Mouse (Mus musculus) CH12.LX (cell line): ENCODE data around the gene Rab11fip5. TPM values are rescaled to one million over a fixed set of nuclear protein-coding genes. Genes with fewer than 3 reads are reported as not detected.

Source experiments
- DNase-seq: peaks from one replicate; pipeline ENCODE4 v3.0.0-alpha.2; 2013; ENCODE audit errors: extremely low read depth
- H3K27ac ChIP-seq: 2 replicates; pipeline ENCODE4 v1.5.1; 2012; ENCODE audit warnings: low read depth, mild to moderate bottlenecking, control low read depth, moderate library complexity; ENCODE audit not compliant: insufficient read depth
- H3K27me3 ChIP-seq: replicated peaks from 2 replicates; pipeline ENCODE3; 2012; ENCODE audit warnings: inconsistent platforms
- H3K36me3 ChIP-seq, 2 experiments: replicated peaks in 1 of 2; 2 replicates each; pipeline versions ENCODE3 to v1.6.1; 2012; ENCODE audit warnings: inconsistent platforms in 1 of 2, low read length in 1 of 2, mild to moderate bottlenecking in 1 of 2, mixed read lengths in 1 of 2, moderate library complexity in 1 of 2; ENCODE audit not compliant: control insufficient read depth in 1 of 2, insufficient read depth in 1 of 2
- H3K4me1 ChIP-seq, 2 experiments: 2 replicates each; pipeline ENCODE4 v1.6.1; 2012; ENCODE audit warnings: inconsistent platforms in 1 of 2, moderate library complexity in 1 of 2; ENCODE audit not compliant: insufficient read depth in 2 of 2, control insufficient read depth in 1 of 2
- H3K4me2 ChIP-seq: 2 replicates; pipeline ENCODE4 v1.6.1; 2012; ENCODE audit warnings: low read depth, mild to moderate bottlenecking, control low read depth; ENCODE audit not compliant: poor library complexity, insufficient read depth, severe bottlenecking
- H3K4me3 ChIP-seq, 3 experiments: fragments of 150-350 bp in 1 of 3; sonication (generic) in 1 of 3; replicated peaks in 1 of 3; 2 replicates each; pipeline versions ENCODE3 to v1.5.1; 2011 to 2012; ENCODE audit warnings: low read depth in 2 of 3, low read length in 2 of 3, mild to moderate bottlenecking in 2 of 3, moderate library complexity in 2 of 3, control low read depth in 1 of 3, improper control_type of control experiment in 1 of 3, inconsistent platforms in 1 of 3, mixed read lengths in 1 of 3; ENCODE audit not compliant: poor library complexity in 1 of 3
- H3K79me2 ChIP-seq: replicated peaks from 2 replicates; pipeline ENCODE4 v1.6.1; 2012; ENCODE audit warnings: mild to moderate bottlenecking, moderate library complexity; ENCODE audit not compliant: control insufficient read depth, poor library complexity, insufficient read depth, severe bottlenecking; ENCODE audit errors: extremely low read depth
- H3K9ac ChIP-seq: 2 replicates; pipeline ENCODE4 v1.6.1; 2012; ENCODE audit warnings: low read depth, mild to moderate bottlenecking, control low read depth, moderate library complexity; ENCODE audit not compliant: insufficient read depth
- H3K9me3 ChIP-seq: replicated peaks from 2 replicates; pipeline ENCODE3; 2012; ENCODE audit warnings: low read length, inconsistent platforms, mixed read lengths
- BHLHE40 ChIP-seq: IDR thresholded peaks from 2 replicates; pipeline ENCODE4 v1.6.1; 2011; ENCODE audit warnings: mild to moderate bottlenecking, low read depth, low read length, improper control_type of control experiment
- CTCF ChIP-seq, 2 experiments: IDR thresholded peaks in 1 of 2; conservative IDR thresholded peaks in 1 of 2; 2 replicates each; pipeline ENCODE4 v1.5.1; 2011 to 2012; ENCODE audit warnings: low read depth in 2 of 2, low read length in 2 of 2, improper control_type of control experiment in 1 of 2, inconsistent platforms in 1 of 2, mild to moderate bottlenecking in 1 of 2, moderate library complexity in 1 of 2
- E2F4 ChIP-seq: IDR thresholded peaks from 2 replicates; pipeline ENCODE4 v1.6.1; 2011; ENCODE audit warnings: low read depth, low read length, improper control_type of control experiment; ENCODE audit not compliant: insufficient replicate concordance
- ELF1 ChIP-seq: IDR thresholded peaks from 2 replicates; pipeline ENCODE4 v1.6.1; 2014; ENCODE audit warnings: low read depth, mild to moderate bottlenecking, inconsistent platforms, low read length, improper control_type of control experiment
- HCFC1 ChIP-seq: IDR thresholded peaks from 2 replicates; pipeline ENCODE4 v1.6.1; 2012; ENCODE audit warnings: low read depth, mild to moderate bottlenecking, inconsistent platforms, low read length, improper control_type of control experiment
- IRF4 ChIP-seq: IDR thresholded peaks from 2 replicates; pipeline ENCODE4 v1.6.1; 2014; ENCODE audit warnings: low read depth, mild to moderate bottlenecking, inconsistent platforms, low read length, improper control_type of control experiment
- MEF2A ChIP-seq: IDR thresholded peaks from 2 replicates; pipeline ENCODE4 v1.6.1; 2014; ENCODE audit warnings: low read depth, mild to moderate bottlenecking, inconsistent platforms, low read length, improper control_type of control experiment, borderline replicate concordance
- MXI1 ChIP-seq: IDR thresholded peaks from 2 replicates; pipeline ENCODE4 v1.6.1; 2011; ENCODE audit warnings: mild to moderate bottlenecking, low read depth, low read length, improper control_type of control experiment
- MYC ChIP-seq: IDR thresholded peaks from 2 replicates; pipeline ENCODE4 v1.6.1; 2011; ENCODE audit warnings: low read depth, mild to moderate bottlenecking, improper control_type of control experiment, low read length
- PAX5 ChIP-seq: IDR thresholded peaks from 2 replicates; pipeline ENCODE4 v1.6.1; 2012; ENCODE audit warnings: low read length, inconsistent platforms, mixed read lengths
- POLR2A ChIP-seq: IDR thresholded peaks from 2 replicates; pipeline ENCODE4 v1.6.1; 2011; ENCODE audit warnings: low read depth, mild to moderate bottlenecking, improper control_type of control experiment, low read length
- POLR2AphosphoS2 ChIP-seq: IDR thresholded peaks from 2 replicates; pipeline ENCODE4 v1.6.1; 2011; ENCODE audit warnings: low read depth, low read length, improper control_type of control experiment
- RAD21 ChIP-seq: IDR thresholded peaks from 2 replicates; pipeline ENCODE4 v1.6.1; 2011; ENCODE audit warnings: low read depth, mild to moderate bottlenecking, low read length, improper control_type of control experiment, moderate library complexity
- SMC3 ChIP-seq: IDR thresholded peaks from 2 replicates; pipeline ENCODE4 v1.6.1; 2011; ENCODE audit warnings: low read depth, low read length, improper control_type of control experiment
- TBP ChIP-seq: conservative IDR thresholded peaks from 2 replicates; pipeline ENCODE4 v1.6.1; 2011; ENCODE audit warnings: low read depth, low read length, improper control_type of control experiment
- UBTF ChIP-seq: IDR thresholded peaks from 2 replicates; pipeline ENCODE4 v1.6.1; 2012; ENCODE audit warnings: low read depth, mild to moderate bottlenecking, inconsistent platforms, low read length, improper control_type of control experiment, moderate library complexity
- ZKSCAN1 ChIP-seq: IDR thresholded peaks from 2 replicates; pipeline ENCODE4 v1.6.1; 2012; ENCODE audit warnings: low read depth, inconsistent platforms, low read length, improper control_type of control experiment, borderline replicate concordance
- ZMIZ1 ChIP-seq: IDR thresholded peaks from 2 replicates; pipeline ENCODE4 v1.6.1; 2012; ENCODE audit warnings: low read depth, mild to moderate bottlenecking, inconsistent platforms, low read length, improper control_type of control experiment
- dilution Hi-C: fragments of 300-500 bp; cut with MboI; formaldehyde crosslinking; loops from 2 replicates; pipeline ENCODE4 v1.14.3; 2020; ENCODE audit warnings: low sequenced_read_pairs; ENCODE audit not compliant: extremely low pct_unique_long_range_greater_than_20kb, extremely low pct_ligation_motif_present
- in situ Hi-C: fragments of 300-500 bp; cut with MboI; formaldehyde crosslinking; loops from 3 replicates; pipeline ENCODE4 v1.14.3; 2019; ENCODE audit warnings: low sequenced_read_pairs, low pct_ligation_motif_present, low pct_unique_long_range_greater_than_20kb, mixed read lengths
- polyA plus RNA-seq: library from polyadenylated mRNA; unstranded; fragments of >175 nt; gene quantifications from 2 replicates; pipeline ENCODE4 v1.2.1, GENCODE M21; 2012; ENCODE audit warnings: low read depth; ENCODE audit not compliant: insufficient read length
- total RNA-seq, 2 experiments: library from RNA; depleted of rRNA; stranded (reverse); fragments of 300-350 nt in 1 of 2; fragments of >200 nt in 1 of 2; gene quantifications; 2 replicates each; pipeline ENCODE4 v1.2.3; 2012 to 2014

The Rab11fip5 gene
- total and polyA plus RNA-seq, 3 experiments = 0.13 to 0.30 (median 0.17) TPM

GRCm38 (mm10) chr6:85302326-85303055, 71.9 kb downstream of the Rab11fip5 start:
- Histone ChIP-seq H3K4me2 (no peak overlapping the region), H3K27ac (no peak overlapping the region), H3K36me3 (no peaks in the 10 kb centered on the region), H3K4me3 (no peak overlapping the region), H3K9me3 (no peaks in the 10 kb centered on the region), H3K79me2 (no peaks in the 10 kb centered on the region), H3K9ac (no peak overlapping the region), H3K27me3 (no peaks in the 10 kb centered on the region), H3K4me1 (peaks cover 2 to 25% of the 10 kb centered on the region in 2 experiments; a peak in 2 of 4 replicates)
- TF ChIP-seq UBTF (no peak), ELF1 (no peak), HCFC1 (no peak), MEF2A (no peak), TBP (no peak), IRF4 (no peak), RAD21 (no peak), POLR2A (no peak), E2F4 (no peak), MYC (no peak), PAX5 (no peak), CTCF (conservative IDR thresholded peaks at IDR 0.05 in 1 of 2, IDR thresholded peaks at IDR 0.05 in 1 of 2; ENCODE audit: low read depth in 2 of 2, low read length in 2 of 2) (no peak), BHLHE40 (no peak), ZKSCAN1 (no peak)
- DNase-seq = no peak
- dilution Hi-C loops = no loop called here
- in situ Hi-C loops = no loop called here

DNA sequence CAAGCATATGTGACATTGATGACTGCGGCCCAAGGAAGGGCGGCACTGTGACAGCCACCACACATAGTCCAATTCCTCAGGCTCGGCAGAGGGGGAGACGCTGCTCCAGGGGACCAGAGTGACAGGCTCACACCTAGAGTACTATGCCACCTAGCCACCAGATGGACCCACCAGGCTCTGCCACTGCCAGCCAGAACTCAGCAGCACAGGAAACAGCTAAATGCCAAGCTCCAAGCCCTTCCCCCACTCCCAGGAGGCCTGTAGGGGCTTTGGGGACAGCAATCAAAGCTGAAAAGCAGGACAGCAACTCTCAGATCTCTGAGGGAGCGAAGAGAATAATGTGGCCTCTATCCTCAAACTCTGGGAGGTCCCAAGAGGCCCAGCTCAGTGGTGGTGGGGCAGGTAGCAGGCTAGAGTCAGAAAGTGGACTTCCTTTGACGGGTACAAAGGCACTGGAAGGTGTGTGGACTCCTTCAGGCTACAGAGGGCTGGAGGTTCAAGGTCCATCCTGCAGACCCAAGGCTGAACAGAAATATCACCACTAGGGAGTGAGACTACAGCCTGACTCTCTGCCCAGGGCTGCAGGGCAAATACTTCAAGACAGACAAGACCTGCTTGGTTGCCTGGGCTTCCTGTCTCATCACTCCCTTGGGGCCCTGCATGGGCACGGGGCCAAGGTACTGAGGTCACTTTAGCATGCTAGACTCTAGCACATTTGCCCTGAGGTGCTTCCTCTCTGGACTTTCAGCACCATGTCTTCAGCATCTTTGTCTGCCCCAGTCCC, 78.9 kb downstream of the Rab11fip5 start:
- Histone ChIP-seq H3K36me3 (no peaks in the 10 kb centered on the region), H3K4me2 (peak overlapping the region; percentile 14; the same call in 1 of the 2 replicates), H3K4me3 (no peak overlapping the region), H3K9ac (no peak overlapping the region), H3K79me2 (no peaks in the 10 kb centered on the region), H3K9me3 (no peaks in the 10 kb centered on the region), H3K4me1 (peaks cover 6 to 37% of the 10 kb centered on the region in 2 experiments), H3K27me3 (no peaks in the 10 kb centered on the region), H3K27ac (0 out of 2 replicates have a peak overlapping the region, but pooled peaks have one; percentile 22)
- in situ Hi-C loops (no loop called here), dilution Hi-C loops (no loop called here)
- TF ChIP-seq POLR2AphosphoS2 = no peak
- no peak for TF ChIP-seq MXI1
- TF ChIP-seq E2F4 = no peak
- TF ChIP-seq CTCF (conservative IDR thresholded peaks at IDR 0.05 in 1 of 2, IDR thresholded peaks at IDR 0.05 in 1 of 2; ENCODE audit: low read depth in 2 of 2, low read length in 2 of 2) = 0 out of 4 replicates have a peak, but pooled peaks of 1 of the 2 experiments have one; percentile 7
- 0 out of 2 replicates have a peak, but pooled peaks have one; percentile 18 for TF ChIP-seq BHLHE40
- no peak for TF ChIP-seq ZKSCAN1
- TF ChIP-seq ZMIZ1 = no peak
- TF ChIP-seq ELF1 = peak; percentile 39; the same call in 1 of the 2 replicates
- no peak for TF ChIP-seq MYC
- TF ChIP-seq SMC3 = no peak
- peak; percentile 59 for DNase-seq
